Mouse (Mus musculus): Measurements from ENCODE around the gene Tbc1d24. TPM values are rescaled to one million over a fixed set of nuclear protein-coding genes. Genes with fewer than 3 reads are reported as not detected.
"Not testable (repeated sequence)": the region's sequence is repeated elsewhere in the genome, so short reads cannot be mapped to it uniquely, and the experiment has no call there.

Tbc1d24 gene
- total RNA-seq, 2 experiments from 2014 or later = 82.8 to 91.5 TPM

DNA sequence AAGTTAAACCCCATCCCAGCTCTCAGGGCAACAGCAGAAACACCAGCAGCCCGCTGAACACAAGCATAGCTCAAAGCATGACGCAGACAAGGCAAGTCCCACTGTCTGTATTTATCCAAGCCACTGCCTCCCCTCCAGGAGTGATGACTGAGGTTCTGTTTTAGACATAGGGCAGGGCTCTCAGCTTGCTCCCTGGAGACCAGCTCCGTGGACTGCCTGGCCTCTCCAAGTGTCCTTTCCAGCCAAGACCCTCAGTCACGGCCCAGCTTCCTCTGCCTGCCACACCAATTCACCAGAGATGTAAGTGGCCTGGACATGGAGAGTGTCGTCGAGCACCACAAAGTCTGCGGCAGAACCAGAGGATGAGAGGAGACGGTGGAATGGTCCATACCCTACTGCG lies 49.6 kb downstream of the Tbc1d24 start:
- intact Hi-C loops (cut with DNase I) = no loop called here
- DNase-seq = no peak

- intact Hi-C loops (cut with DNase I) = no loop called here
- DNase-seq = no peak
Observed at GRCm38 (mm10) chr17:24154463-24154862, 50.9 kb downstream of the Tbc1d24 start.

DNA sequence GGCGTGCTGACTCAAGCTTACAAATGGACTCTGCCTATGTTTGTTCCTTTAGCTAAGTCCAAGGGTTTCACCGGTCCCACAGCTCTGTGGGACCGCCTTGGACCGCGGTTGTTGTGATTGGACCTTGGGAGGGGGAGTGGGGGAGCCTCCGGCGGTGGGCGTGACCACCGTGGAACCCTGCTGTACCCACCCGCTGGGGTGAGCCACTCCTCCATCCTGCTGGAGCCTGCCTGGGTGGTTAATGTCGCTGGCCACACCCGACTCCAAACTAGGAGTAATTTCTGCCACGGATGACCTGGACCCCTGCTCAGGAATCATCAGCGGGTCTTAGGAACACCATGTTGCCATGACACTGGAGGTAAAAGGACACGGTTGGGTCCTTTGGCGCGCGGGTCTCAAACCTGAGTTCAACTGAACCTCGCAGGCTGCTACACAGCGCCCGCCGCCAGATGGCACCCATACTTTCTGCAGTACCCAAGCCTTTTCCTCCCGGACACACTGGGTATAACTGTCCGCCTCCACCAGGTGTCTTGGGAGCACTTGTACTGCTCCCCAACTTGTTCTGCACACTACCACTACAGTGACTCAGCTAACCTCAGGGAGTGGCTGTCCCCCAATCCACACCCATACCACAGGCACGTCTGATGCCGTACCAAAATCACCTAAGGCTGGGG lies 53.3 kb downstream of the Tbc1d24 start:
- intact Hi-C loops (cut with DNase I) = no loop called here
- DNase-seq = peak; percentile 81

GRCm38 (mm10) chr17:24151382-24151781 lies 54.0 kb downstream of the Tbc1d24 start:
- DNase-seq = no peak
- intact Hi-C loops (cut with DNase I) = no loop called here

- no peak for DNase-seq
- intact Hi-C loops (cut with DNase I) = no loop called here
Observed at GRCm38 (mm10) chr17:24150824-24151223, 54.5 kb downstream of the Tbc1d24 start, which contains the start of gene Pdpk1. Gene Pdpk1, minus strand, starts transcription at chr17:24150924.

GRCm38 (mm10) chr17:24149421-24149820 lies 55.9 kb downstream of the Tbc1d24 start:
- intact Hi-C loops (cut with DNase I) = no loop called here
- no peak for DNase-seq

DNA sequence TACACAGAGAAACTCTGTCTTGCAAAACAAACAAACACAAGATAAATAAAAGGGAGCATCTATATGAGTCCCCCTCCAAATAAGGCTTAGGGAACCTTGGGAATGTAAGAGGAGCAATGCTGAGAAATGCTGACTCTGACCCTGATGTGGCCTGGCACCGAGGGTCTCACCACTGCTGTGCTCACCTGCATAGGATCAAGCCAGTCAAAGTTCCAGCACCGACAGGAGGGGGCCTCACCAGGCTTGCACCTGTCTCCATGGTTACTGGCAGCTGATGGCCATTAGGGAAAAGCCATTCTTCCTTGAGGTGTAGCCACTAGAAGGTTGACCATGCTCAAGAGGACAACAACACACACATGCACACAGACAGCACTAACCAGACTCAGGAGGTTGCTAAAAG lies 62.5 kb downstream of the Tbc1d24 start:
- DNase-seq = no peak
- intact Hi-C loops (cut with DNase I) = no loop called here

- intact Hi-C loops (cut with DNase I) = no loop called here
- DNase-seq = peak; percentile 98
Observed at GRCm38 (mm10) chr17:24141425-24141920, 63.9 kb downstream of the Tbc1d24 start.

- intact Hi-C loops (cut with DNase I) = no loop called here
- peak; percentile 44 for DNase-seq
Observed at GRCm38 (mm10) chr17:24140845-24141424, 64.4 kb downstream of the Tbc1d24 start.

GRCm38 (mm10) chr17:24139968-24140367 lies 65.4 kb downstream of the Tbc1d24 start:
- intact Hi-C loops (cut with DNase I) = no loop called here

DNA sequence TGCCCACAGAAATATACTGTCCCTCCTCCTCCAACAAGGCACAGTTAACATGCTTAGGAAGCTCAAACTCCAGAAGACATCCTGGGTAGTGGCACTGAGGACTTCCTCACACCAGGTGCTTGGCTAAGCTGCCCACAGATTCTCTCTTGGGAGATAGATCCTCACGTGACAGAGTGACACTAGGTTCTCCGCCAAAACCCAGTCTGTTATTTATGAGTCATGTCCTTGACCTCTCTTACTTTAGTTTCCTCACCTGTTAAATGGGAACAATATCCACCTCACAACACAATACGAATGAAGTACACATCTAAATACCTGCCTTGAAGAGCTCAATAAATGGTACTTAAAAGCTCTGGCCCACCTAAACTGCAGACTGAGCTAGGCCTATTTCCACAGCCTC lies 66.1 kb downstream of the Tbc1d24 start:
- intact Hi-C loops (cut with DNase I) = no loop called here
- no peak for DNase-seq

More at GRCm38 (mm10) chr17:24139968-24140367, 65.4 kb downstream of the Tbc1d24 start:
- no peak for DNase-seq

DNA sequence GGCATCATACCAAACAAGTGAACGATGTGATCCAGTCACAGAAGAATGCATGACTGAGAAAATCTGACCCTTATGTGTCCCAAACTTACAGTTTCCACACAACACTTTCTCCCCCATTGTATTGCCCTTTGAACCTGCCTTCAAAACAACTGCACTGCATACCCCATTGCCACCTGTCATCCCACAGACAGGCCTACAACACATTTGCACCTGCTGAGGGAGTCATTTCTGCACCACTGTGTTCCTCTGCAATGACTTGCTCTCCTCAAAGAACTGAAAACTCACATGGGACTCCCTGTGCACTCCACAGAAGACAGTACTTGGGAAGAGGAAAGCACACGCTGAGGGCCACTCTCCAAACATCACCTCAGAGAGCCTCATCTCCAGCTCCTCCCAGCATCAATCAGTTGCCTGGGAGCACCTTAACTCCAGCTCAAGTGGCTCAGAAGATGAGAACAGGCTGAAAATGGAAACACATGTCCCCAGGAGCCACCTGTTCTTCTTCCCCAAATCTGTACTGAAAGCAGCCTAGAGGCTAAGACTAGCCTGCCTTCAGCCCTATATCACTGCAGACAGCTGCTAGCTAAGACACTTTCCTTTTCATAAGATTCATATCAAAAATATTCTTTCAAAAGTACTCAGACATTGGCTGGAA lies 68.0 kb downstream of the Tbc1d24 start:
- intact Hi-C loops (cut with DNase I) = no loop called here
- no peak for DNase-seq

GRCm38 (mm10) chr17:24134062-24134461 lies 71.3 kb downstream of the Tbc1d24 start:
- intact Hi-C loops (cut with DNase I) = no loop called here
- no peak for DNase-seq

- DNase-seq; intact Hi-C loops (cut with DNase I): not testable (repeated sequence)
Observed at GRCm38 (mm10) chr17:24132919-24133318, 72.4 kb downstream of the Tbc1d24 start.

- intact Hi-C loops (cut with DNase I) = no loop called here
- no peak for DNase-seq
Observed at GRCm38 (mm10) chr17:24131570-24131969, 73.8 kb downstream of the Tbc1d24 start.

DNA sequence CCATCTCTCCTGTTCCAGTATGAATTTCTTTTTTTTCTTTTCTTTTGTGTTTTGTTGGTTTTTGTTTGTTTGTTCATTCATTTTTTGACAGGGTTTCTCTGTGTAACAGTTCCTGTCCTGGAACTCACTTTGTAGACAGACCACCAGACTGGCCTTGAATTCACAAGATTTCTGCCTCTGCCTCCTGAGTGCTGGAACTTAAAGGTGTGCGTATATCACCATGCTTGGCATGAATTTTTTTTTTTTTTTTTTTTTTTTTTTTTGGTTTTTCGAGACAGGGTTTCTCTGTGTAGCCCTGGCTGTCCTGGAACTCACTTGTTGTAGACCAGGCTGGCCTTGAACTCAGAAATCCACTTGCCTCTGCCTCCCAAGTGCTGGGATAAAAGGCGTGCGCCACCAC lies 76.1 kb downstream of the Tbc1d24 start:
- intact Hi-C loops (cut with DNase I); DNase-seq: not testable (repeated sequence)

DNA sequence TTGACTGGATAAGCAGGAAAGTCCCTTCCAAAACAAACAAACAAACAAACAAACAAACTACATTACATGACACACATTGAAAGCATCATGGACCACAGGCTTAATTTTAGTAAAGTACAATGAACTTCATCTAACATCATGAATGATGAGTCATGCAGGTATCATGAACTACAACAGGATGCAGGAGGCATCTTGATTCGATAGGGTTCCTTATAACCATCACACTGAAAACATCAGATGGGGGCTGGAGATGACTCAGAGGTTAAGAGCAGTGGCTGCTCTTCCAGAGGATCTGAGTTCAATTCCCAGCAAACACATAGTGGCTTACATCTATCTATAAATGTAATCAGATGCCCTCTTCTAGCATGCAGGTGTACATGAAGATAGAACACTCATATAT lies 77.8 kb downstream of the Tbc1d24 start:
- intact Hi-C loops (cut with DNase I) = no loop called here
- DNase-seq = no peak

GRCm38 (mm10) chr17:24126801-24127200 lies 78.6 kb downstream of the Tbc1d24 start:
- no peak for DNase-seq
- intact Hi-C loops (cut with DNase I) = no loop called here
